Mouse (Mus musculus): ENCODE data around the gene Agtr2.
"Not testable (repeated sequence)": the region's sequence is repeated elsewhere in the genome, so short reads cannot be mapped to it uniquely, and the experiment has no call there.

The Agtr2 gene

GRCm38 (mm10) chrX:21484414-21484813 lies at the start of gene Agtr2:
Gene Agtr2 (plus strand): TSS chrX:21484544.
- DNase-seq = no peak

DNA sequence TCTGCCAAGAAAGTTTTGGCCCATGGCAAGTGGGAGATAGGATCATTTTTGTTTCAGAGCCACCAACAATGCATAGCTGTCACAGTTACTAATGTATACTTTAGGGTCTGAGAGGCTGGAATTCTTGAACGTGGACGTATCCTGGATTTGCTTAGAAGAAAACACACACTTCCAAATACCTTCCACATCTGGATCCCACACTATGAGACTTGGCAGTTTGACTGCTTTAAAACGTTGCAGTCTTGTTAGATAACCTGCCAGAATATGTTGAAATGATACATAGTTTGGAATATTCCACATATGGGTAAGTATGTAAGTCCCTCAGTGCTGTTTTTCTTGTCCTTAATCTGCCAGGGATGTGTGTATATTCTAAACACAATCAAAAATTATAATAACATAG lies 31.8 kb upstream of the Agtr2 start:
- DNase-seq = no peak

DNA sequence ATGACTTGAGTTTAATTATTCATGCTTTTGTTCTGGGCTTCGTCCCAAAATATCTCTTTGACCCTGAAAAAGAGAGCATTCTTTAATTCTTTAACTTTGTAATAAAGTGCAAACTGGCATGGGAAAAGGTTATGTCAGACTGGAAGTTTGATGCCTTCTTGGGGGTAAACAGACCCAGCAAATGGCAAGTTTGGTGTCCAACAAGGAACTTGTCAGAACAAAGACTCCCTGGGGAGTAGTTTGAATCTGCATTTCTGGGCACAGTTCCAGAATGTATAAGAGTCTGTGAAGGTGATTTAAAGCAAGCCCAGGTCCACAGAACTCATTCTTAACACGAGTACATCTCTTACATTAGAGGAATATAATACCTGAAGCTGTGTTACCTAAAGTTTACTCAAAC lies 3.8 kb downstream of the Agtr2 start:
- no peak for DNase-seq

- DNase-seq = no peak
These were observed 15.9 kb downstream of the Agtr2 start for GRCm38 (mm10) chrX:21500242-21500641.

DNA sequence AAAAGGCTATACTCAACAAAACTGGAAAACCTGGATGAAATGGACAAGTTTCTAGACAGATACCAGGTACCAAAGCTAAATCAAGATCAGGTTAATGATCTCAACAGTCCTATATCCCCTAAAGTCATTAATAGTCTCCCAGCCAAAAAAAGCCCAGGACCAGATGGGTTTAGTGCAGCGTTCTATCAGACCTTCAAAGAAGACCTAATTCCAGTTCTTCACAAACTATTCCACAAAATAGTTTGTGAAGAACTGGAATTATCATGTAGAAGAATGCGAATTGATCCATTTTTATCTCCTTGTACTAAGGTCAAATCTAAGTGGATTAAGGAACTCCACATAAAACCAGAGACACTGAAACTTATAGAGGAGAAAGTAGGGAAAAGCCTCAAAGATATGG lies 23.0 kb downstream of the Agtr2 start:
- DNase-seq = not testable (repeated sequence)

DNA sequence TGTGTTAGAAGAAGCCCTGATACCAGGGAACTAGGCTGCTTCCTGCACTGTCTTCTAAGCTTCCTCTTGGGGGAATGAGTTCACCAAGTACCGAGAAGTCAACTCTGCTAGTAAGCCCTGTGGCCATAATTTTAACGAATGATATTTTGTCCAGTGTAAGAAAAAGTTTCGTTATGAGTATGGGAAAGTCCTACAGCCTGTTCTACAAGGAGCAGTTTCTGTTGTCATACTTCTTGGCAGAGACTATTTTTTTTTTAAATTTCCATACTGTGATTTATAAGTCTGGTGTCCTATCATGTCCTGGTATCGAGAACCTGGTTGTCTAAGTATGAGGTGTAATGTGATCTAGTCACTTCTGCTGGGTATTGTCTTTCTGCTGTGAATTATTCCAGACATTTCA lies 38.2 kb downstream of the Agtr2 start:
- no peak for DNase-seq

Data from thymus, postnatal 4 days (tissue).